Mouse (Mus musculus) sigmoid colon, adult 10 weeks (tissue): Measurements from ENCODE around the gene Med20. TPM values are rescaled to one million over a fixed set of nuclear protein-coding genes. Genes with fewer than 3 reads are reported as not detected.

Experiments used
- polyA plus RNA-seq: library from polyadenylated mRNA; stranded (reverse); fragments of 350-450 nt; fragmentation: Illumina TruSeq; extraction: RNeasy Lipid Tissue Mini Kit (QIAGEN cat#74804); gene quantifications from one replicate; pipeline ENCODE4 v1.2.3, GENCODE M21; 2014; ENCODE audit warnings: low read depth, low replicate concordance

The Med20 gene
- polyA plus RNA-seq, result 16.4 TPM

GRCm38 (mm10) chr17:47610849-47611660, at the start of gene Med20, which contains the start of the genes Bysl and Gm20517:
Gene Med20, plus strand, starts transcription at chr17:47611582.
Gene Bysl, minus strand, starts transcription at chr17:47611492.
Gene Gm20517, plus strand, starts transcription at chr17:47611589.

GRCm38 (mm10) chr17:47630678-47631065, 19.3 kb downstream of the Med20 start, which contains the start of gene Usp49:
Gene Usp49, plus strand, starts transcription at chr17:47630690.

Other genes starting within 250 kb of the Med20 start
- gene Mrps10, start 242.7 kb upstream of the Med20 start, polyA plus RNA-seq, result 42.6 TPM
- 0.28 TPM for gene Guca1b, start 226.2 kb upstream of the Med20 start, polyA plus RNA-seq
- gene Guca1a, start 211.0 kb upstream of the Med20 start, polyA plus RNA-seq, result not detected
- gene AI661453, start 175.0 kb upstream of the Med20 start, polyA plus RNA-seq, result 0.57 TPM
- gene 1700001C19Rik, start 174.2 kb upstream of the Med20 start, polyA plus RNA-seq, result not detected
- gene Taf8, start 109.3 kb upstream of the Med20 start, polyA plus RNA-seq, result 6.8 TPM
- 4.5 TPM for gene Ccnd3, start 106.5 kb upstream of the Med20 start, polyA plus RNA-seq
- gene Bysl, start 90 bp upstream of the Med20 start, polyA plus RNA-seq, result 1.4 TPM
- 0.38 TPM for gene Gm20517, start within 50 bp of the Med20 start, polyA plus RNA-seq
- gene Usp49, start 19.1 kb downstream of the Med20 start, polyA plus RNA-seq, result 10.3 TPM
- gene Tomm6, start 76.8 kb downstream of the Med20 start, polyA plus RNA-seq, result 14.3 TPM
- gene Frs3, start 77.4 kb downstream of the Med20 start, polyA plus RNA-seq, result 1.1 TPM
- not detected for gene Gm21981, start 82.9 kb downstream of the Med20 start, polyA plus RNA-seq
- not detected for gene Prickle4, start 83.2 kb downstream of the Med20 start, polyA plus RNA-seq
- not detected for gene Pgc, start 115.3 kb downstream of the Med20 start, polyA plus RNA-seq
- gene Tfeb, start 125.4 kb downstream of the Med20 start, polyA plus RNA-seq, result not detected
- gene Mdfi, start 223.1 kb downstream of the Med20 start, polyA plus RNA-seq, result not detected